Mouse (Mus musculus): Measurements from ENCODE around the gene Fam189b. TPM values are rescaled to one million over a fixed set of nuclear protein-coding genes. Genes with fewer than 3 reads are reported as not detected.

Fam189b gene
- polyA plus RNA-seq, 1 experiment: 2.0 TPM

DNA sequence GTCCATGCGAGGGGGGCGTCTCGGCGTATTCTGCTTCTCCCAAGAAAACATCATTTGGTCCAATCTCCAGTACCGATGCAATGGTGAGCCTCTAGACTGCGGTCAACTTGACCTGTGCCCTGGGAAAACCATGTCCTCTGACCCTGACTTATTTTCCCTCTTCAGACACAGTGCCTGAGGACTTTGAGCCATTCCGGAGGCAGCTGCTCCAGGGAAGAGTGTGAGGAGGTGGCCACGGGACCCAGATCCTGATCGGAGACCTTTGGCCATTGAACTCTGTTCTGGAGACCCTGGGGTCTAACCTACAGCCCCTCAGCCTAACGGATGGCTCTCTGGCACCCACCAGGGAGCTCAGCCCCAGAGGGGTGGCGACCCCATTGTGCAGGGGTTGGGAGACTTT lies 43.4 kb downstream of the Fam189b start:
- Histone ChIP-seq H3K4me1 (ENCODE audit: control insufficient read depth, insufficient read depth, insufficient read length, low read length) (0 out of 2 replicates have a peak, but pooled peaks cover 3% of the 10 kb centered on the region), H3K4me3 (ENCODE audit: insufficient read depth, low read depth, low read length) (no peak overlapping the region), H3K27ac (replicated peaks; ENCODE audit: low read depth, low read length) (no peak overlapping the region)

DNA sequence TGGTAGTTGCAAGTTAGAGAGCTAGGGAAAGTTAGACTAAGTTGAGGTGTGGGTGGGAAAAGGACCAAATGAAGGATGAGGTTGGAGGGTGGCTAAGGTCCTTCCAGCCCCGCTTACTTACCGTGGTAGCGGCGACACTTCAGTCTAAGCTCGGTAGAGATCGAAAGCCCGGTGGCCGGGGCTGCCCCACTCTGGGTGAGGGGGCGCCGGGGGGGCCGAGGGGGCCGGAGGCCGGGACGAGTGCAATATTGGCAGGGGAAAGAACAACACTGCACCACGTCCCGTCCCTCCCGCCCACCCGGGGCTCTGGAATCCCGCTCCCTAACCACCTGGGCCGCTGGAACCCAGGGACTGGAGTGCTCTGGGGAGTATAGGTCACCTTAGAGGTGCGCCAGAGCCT lies 44.0 kb downstream of the Fam189b start, which contains the start of gene Mtx1:
Gene Mtx1 (minus strand): TSS at position 189 of the 400 bp plus-strand sequence.
- 0 out of 2 replicates have a peak, but pooled peaks cover 3% of the 10 kb centered on the region for H3K4me1 ChIP-seq (ENCODE audit: control insufficient read depth, insufficient read depth, insufficient read length, low read length)
- H3K4me3 ChIP-seq (ENCODE audit: insufficient read depth, low read depth, low read length): peak within 1 kb of the TSS; percentile 48
- 0 out of 2 replicates have a peak within 1 kb of the TSS, but pooled peaks have one; percentile 4 for H3K27ac ChIP-seq (replicated peaks; ENCODE audit: low read depth, low read length)

DNA sequence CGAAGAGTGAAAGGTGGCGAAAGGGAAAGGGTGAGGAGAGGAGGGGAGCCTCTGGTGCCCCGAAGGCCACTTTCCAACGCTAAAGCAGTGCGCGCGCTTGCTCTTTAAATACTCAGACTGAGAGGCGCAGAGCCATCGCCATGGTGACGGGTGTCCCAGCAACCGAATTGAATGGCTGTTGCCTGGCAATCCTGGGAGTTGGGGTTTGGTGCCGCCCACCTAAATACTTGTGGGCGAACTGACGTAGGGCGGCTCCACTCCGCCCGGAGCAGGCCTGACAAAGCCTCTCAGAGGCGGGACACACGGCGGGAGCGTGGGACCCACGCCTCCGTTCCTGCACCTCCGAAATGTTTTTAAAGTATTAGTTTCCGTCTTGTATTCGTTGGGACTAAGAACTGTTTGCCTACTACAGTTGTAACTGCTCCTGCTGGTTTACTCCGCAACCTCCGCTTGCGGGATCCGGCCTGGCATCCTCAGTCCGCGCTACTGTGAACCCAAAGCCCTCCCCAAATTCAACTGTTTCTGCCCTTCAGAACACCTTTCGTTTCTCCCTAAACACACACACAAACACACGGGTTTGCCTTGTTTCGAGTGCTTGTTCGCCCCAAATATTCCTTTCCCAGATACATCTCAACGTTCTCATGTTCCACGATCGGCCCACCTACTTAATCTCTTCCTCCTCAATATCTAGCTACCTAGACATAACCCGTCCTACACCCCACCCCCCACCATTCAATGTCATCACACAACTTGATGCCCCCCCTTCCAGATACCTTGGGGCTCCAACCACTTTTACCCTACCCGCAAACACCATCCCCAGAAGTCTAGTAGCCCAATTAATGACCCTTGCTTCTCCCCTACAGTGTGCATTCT lies 44.6 kb downstream of the Fam189b start:
- Histone ChIP-seq H3K27ac (replicated peaks; ENCODE audit: low read depth, low read length) (0 out of 2 replicates have a peak overlapping the region, but pooled peaks have one; percentile 4), H3K4me1 (ENCODE audit: control insufficient read depth, insufficient read depth, insufficient read length, low read length) (0 out of 2 replicates have a peak, but pooled peaks cover 3% of the 10 kb centered on the region), H3K4me3 (ENCODE audit: insufficient read depth, low read depth, low read length) (peak overlapping the region; percentile 48)

DNA sequence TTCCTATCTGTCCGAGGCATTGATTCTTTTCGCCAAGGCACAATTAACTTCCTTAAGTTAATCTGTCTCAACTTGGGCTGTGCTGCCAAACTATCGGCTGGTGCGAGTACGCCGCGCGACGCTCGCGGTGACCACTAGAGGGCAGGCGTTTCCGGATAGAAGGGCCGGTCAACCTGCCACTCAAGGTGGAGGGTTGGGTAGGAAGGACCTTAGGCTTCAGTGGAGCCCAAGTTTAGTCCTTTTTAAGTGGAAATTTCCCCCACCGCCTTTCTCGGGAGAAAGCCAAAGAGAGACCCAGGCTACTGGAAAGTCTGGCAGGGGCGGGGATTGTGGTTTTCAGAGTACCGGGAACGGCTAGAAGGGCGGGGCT lies 45.2 kb downstream of the Fam189b start:
- 0 out of 2 replicates have a peak, but pooled peaks cover 3% of the 10 kb centered on the region for H3K4me1 ChIP-seq (ENCODE audit: control insufficient read depth, insufficient read depth, insufficient read length, low read length)
- peak overlapping the region; percentile 77 for H3K4me3 ChIP-seq (ENCODE audit: insufficient read depth, low read depth, low read length)
- peak overlapping the region; percentile 73 for H3K27ac ChIP-seq (replicated peaks; ENCODE audit: low read depth, low read length)

DNA sequence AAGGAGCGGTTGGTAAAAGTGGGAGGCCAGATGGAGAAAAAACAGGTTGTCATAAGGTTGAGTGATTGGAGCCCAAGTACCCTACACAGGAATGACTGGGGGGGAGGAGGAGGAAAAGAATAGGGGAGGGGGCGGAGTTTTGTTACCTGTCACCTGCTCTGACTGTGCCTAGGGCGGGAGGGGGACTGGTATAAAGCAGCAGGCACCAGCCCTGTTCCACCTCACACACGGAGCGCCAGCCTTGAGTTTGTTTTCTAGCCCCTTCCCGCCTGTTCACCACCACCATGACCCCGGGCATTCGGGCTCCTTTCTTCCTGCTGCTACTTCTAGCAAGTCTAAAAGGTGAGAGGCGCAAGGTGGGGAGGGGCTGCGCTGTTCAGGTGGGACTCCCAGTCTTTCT lies 45.9 kb downstream of the Fam189b start, which contains the start of gene Muc1:
Gene Muc1 (plus strand): TSS at position 222 of the 400 bp plus-strand sequence.
- H3K27ac ChIP-seq (replicated peaks; ENCODE audit: low read depth, low read length): peak within 1 kb of the TSS; percentile 73

DNA sequence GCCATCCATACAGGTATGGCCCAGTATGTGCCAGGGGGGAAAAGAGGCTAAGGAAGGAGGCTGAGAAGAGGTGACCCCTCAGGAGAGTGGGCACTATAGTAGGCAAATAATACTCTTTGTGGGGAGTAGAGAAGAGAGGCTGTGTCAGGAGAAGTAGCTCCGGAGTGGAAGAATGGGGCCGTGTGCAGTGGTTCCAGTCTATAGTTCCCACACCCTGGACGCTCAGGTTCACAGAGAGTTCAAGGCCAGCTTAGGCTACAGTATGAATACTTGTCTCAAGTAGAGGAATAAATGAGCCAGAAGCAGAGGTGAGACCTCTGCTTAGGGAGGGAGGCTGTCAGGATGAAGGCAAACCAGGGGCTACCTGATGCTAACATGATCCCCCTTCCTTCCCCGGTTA lies 46.3 kb downstream of the Fam189b start:
- no peak overlapping the region for H3K27ac ChIP-seq (replicated peaks; ENCODE audit: low read depth, low read length)
- 0 out of 2 replicates have a peak, but pooled peaks cover 3% of the 10 kb centered on the region for H3K4me1 ChIP-seq (ENCODE audit: control insufficient read depth, insufficient read depth, insufficient read length, low read length)
- no peak overlapping the region for H3K4me3 ChIP-seq (ENCODE audit: insufficient read depth, low read depth, low read length)

More for the DNA sequence above, 45.9 kb downstream of the Fam189b start, which contains the start of gene Muc1:
- 0 out of 2 replicates have a peak, but pooled peaks cover 3% of the 10 kb centered on the region for H3K4me1 ChIP-seq (ENCODE audit: control insufficient read depth, insufficient read depth, insufficient read length, low read length)
- H3K4me3 ChIP-seq (ENCODE audit: insufficient read depth, low read depth, low read length): peak within 1 kb of the TSS; percentile 77

DNA sequence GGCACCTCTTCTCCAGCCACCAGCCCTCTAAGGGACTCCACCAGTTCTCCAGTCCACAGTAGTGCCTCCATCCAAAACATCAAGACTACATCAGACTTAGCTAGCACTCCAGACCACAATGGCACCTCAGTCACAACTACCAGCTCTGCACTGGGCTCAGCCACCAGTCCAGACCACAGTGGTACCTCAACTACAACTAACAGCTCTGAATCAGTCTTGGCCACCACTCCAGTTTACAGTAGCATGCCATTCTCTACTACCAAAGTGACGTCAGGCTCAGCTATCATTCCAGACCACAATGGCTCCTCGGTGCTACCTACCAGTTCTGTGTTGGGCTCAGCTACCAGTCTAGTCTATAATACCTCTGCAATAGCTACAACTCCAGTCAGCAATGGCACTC lies 47.6 kb downstream of the Fam189b start:
- Histone ChIP-seq H3K4me1 (ENCODE audit: control insufficient read depth, insufficient read depth, insufficient read length, low read length) (0 out of 2 replicates have a peak, but pooled peaks cover 3% of the 10 kb centered on the region), H3K4me3 (ENCODE audit: insufficient read depth, low read depth, low read length) (no peak overlapping the region), H3K27ac (replicated peaks; ENCODE audit: low read depth, low read length) (no peak overlapping the region)

DNA sequence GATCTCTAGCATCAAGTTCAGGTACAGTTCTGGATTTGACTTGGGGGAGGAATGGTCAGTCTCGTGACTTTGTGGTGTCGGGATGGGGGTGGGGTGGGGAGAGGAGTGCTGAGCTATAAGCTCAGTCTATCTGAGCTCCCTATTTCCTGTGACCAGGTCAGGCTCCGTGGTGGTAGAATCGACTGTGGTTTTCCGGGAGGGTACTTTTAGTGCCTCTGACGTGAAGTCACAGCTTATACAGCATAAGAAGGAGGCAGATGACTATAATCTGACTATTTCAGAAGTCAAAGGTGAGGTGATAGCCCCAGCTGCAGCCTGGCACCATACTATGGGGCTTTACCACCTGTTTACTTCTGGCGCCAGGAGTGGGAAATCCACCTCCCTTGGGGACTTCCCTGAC lies 48.4 kb downstream of the Fam189b start:
- Histone ChIP-seq H3K27ac (replicated peaks; ENCODE audit: low read depth, low read length) (no peak overlapping the region), H3K4me3 (ENCODE audit: insufficient read depth, low read depth, low read length) (no peak overlapping the region), H3K4me1 (ENCODE audit: control insufficient read depth, insufficient read depth, insufficient read length, low read length) (0 out of 2 replicates have a peak, but pooled peaks cover 3% of the 10 kb centered on the region)

DNA sequence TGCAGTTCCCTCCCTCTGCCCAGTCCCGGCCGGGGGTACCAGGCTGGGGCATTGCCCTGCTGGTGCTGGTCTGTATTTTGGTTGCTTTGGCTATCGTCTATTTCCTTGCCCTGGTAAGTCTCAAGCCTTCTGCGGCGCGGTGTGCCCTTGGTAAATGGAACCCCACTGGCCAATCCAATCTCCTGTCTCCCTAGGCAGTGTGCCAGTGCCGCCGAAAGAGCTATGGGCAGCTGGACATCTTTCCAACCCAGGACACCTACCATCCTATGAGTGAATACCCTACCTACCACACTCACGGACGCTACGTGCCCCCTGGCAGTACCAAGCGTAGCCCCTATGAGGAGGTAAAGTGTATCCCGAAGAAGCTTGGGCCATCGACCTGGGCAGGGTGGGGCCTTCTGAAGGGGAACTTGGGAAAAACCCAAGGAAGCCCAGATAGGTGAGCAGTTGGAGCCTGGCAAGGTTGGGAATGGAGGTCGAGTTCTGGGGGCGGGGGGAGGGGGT lies 48.9 kb downstream of the Fam189b start:
- H3K4me3 ChIP-seq (ENCODE audit: insufficient read depth, low read depth, low read length): no peak overlapping the region
- no peak overlapping the region for H3K27ac ChIP-seq (replicated peaks; ENCODE audit: low read depth, low read length)

DNA sequence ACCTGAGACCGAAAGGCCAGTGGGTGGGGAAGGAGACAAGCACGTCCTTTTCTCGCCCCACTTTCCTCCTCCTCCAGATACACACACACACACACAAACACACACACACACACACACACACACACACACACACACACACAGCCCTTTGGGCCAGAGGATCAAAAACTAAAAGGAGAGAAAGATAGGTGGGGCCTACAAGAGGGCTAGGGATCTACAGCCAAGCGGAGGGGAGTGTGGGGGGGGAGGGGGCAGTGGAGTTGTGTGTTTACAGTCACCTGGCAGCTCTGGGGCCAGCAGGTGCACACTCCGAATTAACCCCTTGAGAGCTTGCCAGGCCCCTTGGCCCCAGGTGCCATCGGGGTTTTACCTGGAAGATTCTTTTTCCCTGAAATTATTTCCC lies 49.7 kb downstream of the Fam189b start:
- Histone ChIP-seq H3K4me3 (ENCODE audit: insufficient read depth, low read depth, low read length) (no peak overlapping the region), H3K4me1 (ENCODE audit: control insufficient read depth, insufficient read depth, insufficient read length, low read length) (0 out of 2 replicates have a peak, but pooled peaks cover under 1% of the 10 kb centered on the region), H3K27ac (replicated peaks; ENCODE audit: low read depth, low read length) (no peak overlapping the region)

More for the DNA sequence above, 48.9 kb downstream of the Fam189b start:
- H3K4me1 ChIP-seq (ENCODE audit: control insufficient read depth, insufficient read depth, insufficient read length, low read length): 0 out of 2 replicates have a peak, but pooled peaks cover 3% of the 10 kb centered on the region

DNA sequence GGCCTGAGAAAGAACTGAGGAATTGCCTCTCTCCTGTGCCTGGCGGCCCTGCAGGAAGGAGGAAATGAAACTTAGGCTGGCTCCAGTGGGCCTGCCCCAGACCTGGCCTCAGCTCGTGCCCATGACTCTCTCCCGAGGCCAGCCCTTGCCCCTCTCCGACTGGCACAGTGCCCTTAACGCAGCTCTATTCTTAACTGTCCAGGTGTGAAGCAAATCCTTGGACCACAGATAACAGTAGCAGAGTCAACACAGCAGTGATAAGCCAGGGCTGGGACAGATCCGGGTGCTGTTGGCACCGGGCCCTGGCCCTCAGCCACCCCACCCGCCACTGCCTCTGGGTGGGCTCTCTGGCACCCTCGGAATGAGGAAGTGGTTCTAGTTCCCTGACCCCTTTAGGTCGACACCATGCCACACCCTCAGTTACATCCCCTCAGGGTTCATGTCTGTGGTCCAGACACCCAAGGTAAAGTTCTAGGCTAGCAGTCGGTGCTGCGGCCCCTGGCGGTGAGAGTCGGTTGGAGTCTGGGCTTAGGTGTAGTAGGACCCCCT lies 50.7 kb downstream of the Fam189b start:
- Histone ChIP-seq H3K4me3 (ENCODE audit: insufficient read depth, low read depth, low read length) (no peak overlapping the region), H3K4me1 (ENCODE audit: control insufficient read depth, insufficient read depth, insufficient read length, low read length) (no peaks in the 10 kb centered on the region), H3K27ac (replicated peaks; ENCODE audit: low read depth, low read length) (no peak overlapping the region)

DNA sequence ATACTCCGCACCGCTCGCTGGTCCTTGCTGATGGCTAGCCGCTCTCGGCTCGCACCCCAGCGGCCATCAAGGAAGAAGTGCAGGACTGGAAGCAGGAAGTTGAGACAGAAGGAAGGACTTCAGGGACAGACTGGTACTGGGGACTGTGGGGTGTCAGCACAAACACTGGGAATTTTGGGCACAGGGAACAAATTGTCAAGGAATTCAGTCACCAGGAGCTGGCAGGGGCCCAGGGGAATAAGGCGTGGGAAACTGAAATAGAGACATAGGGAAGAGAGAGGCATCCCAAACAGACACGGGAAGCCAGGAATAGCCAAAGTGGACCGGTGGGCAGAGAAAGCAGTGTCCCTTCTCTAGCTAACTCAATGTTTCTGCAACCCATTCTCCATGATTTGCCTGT lies 53.6 kb downstream of the Fam189b start:
- Histone ChIP-seq H3K4me1 (ENCODE audit: control insufficient read depth, insufficient read depth, insufficient read length, low read length) (no peaks in the 10 kb centered on the region), H3K4me3 (ENCODE audit: insufficient read depth, low read depth, low read length) (no peak overlapping the region), H3K27ac (replicated peaks; ENCODE audit: low read depth, low read length) (no peak overlapping the region)

DNA sequence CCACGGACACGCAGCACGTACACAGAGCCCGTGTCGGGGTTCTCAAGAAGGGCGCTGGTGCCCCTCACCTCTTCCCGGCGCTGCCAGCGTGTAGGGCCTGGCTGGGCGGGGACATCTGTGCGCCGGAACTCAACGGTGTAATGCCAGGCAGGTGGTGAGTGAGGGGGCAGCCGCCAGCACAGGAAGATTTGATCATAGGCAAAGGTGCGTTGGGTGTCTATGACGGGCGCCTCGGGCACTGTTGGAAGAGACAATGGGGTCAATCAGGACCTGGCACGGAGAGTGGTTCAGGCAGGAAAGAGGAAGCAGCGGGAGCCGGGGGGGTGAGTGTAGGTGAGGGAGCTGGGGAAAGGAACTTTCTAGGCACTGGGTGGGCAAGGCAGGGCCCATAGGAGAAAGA lies 54.7 kb downstream of the Fam189b start:
- Histone ChIP-seq H3K4me1 (ENCODE audit: control insufficient read depth, insufficient read depth, insufficient read length, low read length) (no peaks in the 10 kb centered on the region), H3K27ac (replicated peaks; ENCODE audit: low read depth, low read length) (no peak overlapping the region), H3K4me3 (ENCODE audit: insufficient read depth, low read depth, low read length) (no peak overlapping the region)

DNA sequence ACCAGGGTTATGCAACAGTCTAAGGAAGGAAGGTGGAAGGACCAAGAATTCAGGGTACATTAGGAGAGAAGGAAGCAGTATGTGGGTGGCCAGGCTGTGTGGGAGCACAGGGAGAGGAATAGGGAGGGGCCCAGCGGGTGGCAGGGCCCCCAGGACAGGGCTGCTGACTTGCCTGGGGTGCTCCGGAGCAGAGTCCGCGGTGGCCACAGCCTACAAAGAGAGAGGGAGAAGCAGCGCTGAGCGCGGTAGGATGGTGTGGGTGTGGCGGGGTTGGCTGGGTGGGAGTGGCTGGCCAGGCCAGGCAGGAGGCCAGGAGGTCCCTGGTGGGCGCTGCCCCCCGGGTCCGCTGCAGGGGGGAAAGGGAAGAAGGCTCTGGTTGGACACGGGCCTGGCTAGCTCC lies 55.6 kb downstream of the Fam189b start:
- H3K4me1 ChIP-seq (ENCODE audit: control insufficient read depth, insufficient read depth, insufficient read length, low read length): no peaks in the 10 kb centered on the region
- H3K27ac ChIP-seq (replicated peaks; ENCODE audit: low read depth, low read length): no peak overlapping the region

More for the DNA sequence above, 55.6 kb downstream of the Fam189b start:
- H3K4me3 ChIP-seq (ENCODE audit: insufficient read depth, low read depth, low read length): no peak overlapping the region

Data from brown adipose tissue, adult 24 weeks (tissue).